Mouse (Mus musculus) heart, postnatal 0 days (tissue): ENCODE measurements around the gene Plcb3. TPM values are rescaled to one million over a fixed set of nuclear protein-coding genes. Genes with fewer than 3 reads are reported as not detected.

Experiments
- ATAC-seq: fragments of 200-750 bp; cut with Nextera tagmentation; 2 replicates; pipeline ENCODE4 v1.8.0; 2017; ENCODE audit warnings: low read depth, moderate number of reproducible peaks, moderate library complexity; ENCODE audit not compliant: insufficient read depth
- DNase-seq: peaks from one replicate; pipeline ENCODE4 v3.0.0-alpha.2; 2016; ENCODE audit warnings: low spot score
- H3K27ac ChIP-seq: fragments of 300-500 bp; sonication (generic); 2 replicates; pipeline ENCODE4 v1.5.1; 2014; ENCODE audit warnings: low read depth, mild to moderate bottlenecking
- H3K27me3 ChIP-seq: fragments of 300-500 bp; sonication (generic); 2 replicates; pipeline ENCODE4 v1.6.1; 2014; ENCODE audit warnings: low read length, mixed read lengths; ENCODE audit not compliant: control insufficient read depth, insufficient read depth
- H3K36me3 ChIP-seq: fragments of 300-500 bp; sonication (generic); replicated peaks from 2 replicates; pipeline ENCODE4 v1.6.1; 2014; ENCODE audit warnings: low read length, mixed read lengths; ENCODE audit not compliant: control insufficient read depth, insufficient read depth
- H3K4me1 ChIP-seq: fragments of 300-500 bp; sonication (generic); 2 replicates; pipeline ENCODE4 v1.6.1; 2014; ENCODE audit warnings: antibody characterized with exemption; ENCODE audit not compliant: control insufficient read depth, insufficient read depth
- H3K4me2 ChIP-seq: fragments of 300-500 bp; sonication (generic); 2 replicates; pipeline ENCODE4 v1.6.1; 2014; ENCODE audit warnings: low read depth, mild to moderate bottlenecking, low read length, moderate library complexity
- H3K4me3 ChIP-seq: fragments of 300-500 bp; sonication (generic); 2 replicates; pipeline ENCODE4 v1.5.1; 2014; ENCODE audit warnings: low read depth, low read length
- H3K9ac ChIP-seq: fragments of 300-500 bp; sonication (generic); replicated peaks from 2 replicates; pipeline ENCODE4 v1.6.1; 2014; ENCODE audit warnings: low read depth, low read length, mixed read lengths
- H3K9me3 ChIP-seq: fragments of 300-500 bp; sonication (generic); replicated peaks from 2 replicates; pipeline ENCODE4 v1.6.1; 2016; ENCODE audit warnings: low read length; ENCODE audit not compliant: control insufficient read depth
- CTCF ChIP-seq: IDR thresholded peaks from 2 replicates; pipeline ENCODE4 v1.5.1; 2016; ENCODE audit warnings: antibody characterized with exemption, control low read depth, low read depth
- EP300 ChIP-seq: IDR thresholded peaks from 2 replicates; pipeline ENCODE4 v1.6.1; 2016; ENCODE audit warnings: antibody characterized with exemption, low read depth
- WGBS: fragments of 180-500 bp; shearing (Covaris S2); extraction: QIAGEN DNeasy Blood & Tissue Kit; methylation state at CpG from one replicate; pipeline ENCODE4 v1.1.7; 2014; 5-methylcytosine and 5-hydroxymethylcytosine counted together
- polyA plus RNA-seq: library from polyadenylated mRNA; unstranded; fragments of >200 nt; fragmentation: Nextera tagmentation; extraction: Ambion mirVana; gene quantifications from 2 replicates; pipeline ENCODE4 v1.2.1, GENCODE M21; 2015
- total RNA-seq: library from RNA; depleted of rRNA; stranded (reverse); fragments of >200 nt; gene quantifications from 2 replicates; pipeline ENCODE4 v1.2.3, GENCODE M21; 2014; ENCODE audit warnings: low replicate concordance

The Plcb3 gene
- total and polyA plus RNA-seq, 2 experiments from 2014 or later, result 8.3 to 24.9 TPM

GRCm38 (mm10) chr19:6999360-7000063 is 23.2 kb upstream of the Plcb3 start:
- TF ChIP-seq EP300, result no peak
- TF ChIP-seq CTCF, result no peak
- H3K9me3 ChIP-seq, result no peaks in the 10 kb centered on the region
- no peak overlapping the region for H3K9ac ChIP-seq
- no peak for DNase-seq
- WGBS, result 97% methylated on average over 19 of the region's 19 CpGs
- H3K36me3 ChIP-seq, result peaks cover 25% of the 10 kb centered on the region
- no peaks in the 10 kb centered on the region for H3K27me3 ChIP-seq
- no peak overlapping the region for H3K4me2 ChIP-seq
- H3K27ac ChIP-seq, result no peak overlapping the region
- H3K4me1 ChIP-seq, result peaks cover 19% of the 10 kb centered on the region
- no peak overlapping the region for H3K4me3 ChIP-seq
- ATAC-seq, result no peak

GRCm38 (mm10) chr19:6997721-6998290 is 21.5 kb upstream of the Plcb3 start:
- no peaks in the 10 kb centered on the region for H3K27me3 ChIP-seq
- TF ChIP-seq CTCF (no peak), EP300 (no peak)
- H3K4me1 ChIP-seq, result peaks cover 22% of the 10 kb centered on the region
- ATAC-seq, result no peak
- H3K27ac ChIP-seq, result no peak overlapping the region
- no peak for DNase-seq
- WGBS, result 91% methylated on average over 9 of the region's 9 CpGs
- H3K9ac ChIP-seq, result no peak overlapping the region
- H3K9me3 ChIP-seq, result no peaks in the 10 kb centered on the region
- peaks cover 25% of the 10 kb centered on the region for H3K36me3 ChIP-seq
- no peak overlapping the region for H3K4me3 ChIP-seq
- H3K4me2 ChIP-seq, result no peak overlapping the region

- WGBS, result under 1% methylated on average over 24 of the region's 24 CpGs
- Histone ChIP-seq H3K4me2 (peak within 1 kb of the TSS; percentile 79), H3K4me3 (peak within 1 kb of the TSS; percentile 58), H3K9me3 (no peaks in the 10 kb centered on the region), H3K9ac (peak within 1 kb of the TSS; percentile 62), H3K27ac (peak within 1 kb of the TSS; percentile 84), H3K36me3 (peaks cover 25% of the 10 kb centered on the region), H3K4me1 (peaks cover 26% of the 10 kb centered on the region), H3K27me3 (no peaks in the 10 kb centered on the region)
- ATAC-seq (peak; percentile 74), DNase-seq (peak; percentile 88)
- TF ChIP-seq EP300 (no peak), CTCF (no peak)
Observed at GRCm38 (mm10) chr19:6996006-6996405, 19.7 kb upstream of the Plcb3 start, which contains the start of the genes Nudt22 and Trpt1. Nudt22 (minus strand) TSS chr19:6996117. Trpt1 (plus strand) TSS chr19:6996131.

GRCm38 (mm10) chr19:6995255-6995991 is 19.2 kb upstream of the Plcb3 start:
- peaks cover 26% of the 10 kb centered on the region for H3K4me1 ChIP-seq
- 38% methylated on average over 21 of the region's 21 CpGs for WGBS
- peak overlapping the region; percentile 79 for H3K4me2 ChIP-seq
- H3K27ac ChIP-seq, result peak overlapping the region; percentile 84
- ATAC-seq (no peak), DNase-seq (no peak)
- H3K36me3 ChIP-seq, result peaks cover 25% of the 10 kb centered on the region
- H3K9ac ChIP-seq, result peak overlapping the region; percentile 62
- no peaks in the 10 kb centered on the region for H3K9me3 ChIP-seq
- TF ChIP-seq CTCF (no peak), EP300 (no peak)
- H3K4me3 ChIP-seq, result peak overlapping the region; percentile 58
- H3K27me3 ChIP-seq, result no peaks in the 10 kb centered on the region

GRCm38 (mm10) chr19:6994489-6994888 is 18.2 kb upstream of the Plcb3 start:
- peak overlapping the region; percentile 79; the same call in 1 of the 2 replicates for H3K4me2 ChIP-seq
- no peaks in the 10 kb centered on the region for H3K27me3 ChIP-seq
- 79% methylated on average over 8 of the region's 8 CpGs for WGBS
- DNase-seq (no peak), ATAC-seq (no peak)
- no peak overlapping the region for H3K9ac ChIP-seq
- no peak for TF ChIP-seq EP300
- no peak for TF ChIP-seq CTCF
- peaks cover 26% of the 10 kb centered on the region for H3K4me1 ChIP-seq
- no peaks in the 10 kb centered on the region for H3K9me3 ChIP-seq
- no peak overlapping the region for H3K4me3 ChIP-seq
- peaks cover 16% of the 10 kb centered on the region for H3K36me3 ChIP-seq
- H3K27ac ChIP-seq, result no peak overlapping the region
